Mouse (Mus musculus): Measurements from ENCODE around the gene Patz1.
A peak's percentile ranks its signal among the peaks of the same experiment; 100 is the strongest.

Gene Patz1

GRCm38 (mm10) chr11:3288521-3289301 lies at the start of gene Patz1:
Gene Patz1, plus strand, starts transcription at chr11:3288874.
- peak; percentile 51 for DNase-seq (ENCODE audit: low spot score)

- no peak for DNase-seq (ENCODE audit: low spot score)
Measured at GRCm38 (mm10) chr11:3242395-3242794, 46.3 kb upstream of the Patz1 start.

GRCm38 (mm10) chr11:3243771-3244170 lies 44.9 kb upstream of the Patz1 start:
- DNase-seq (ENCODE audit: low spot score) = no peak

- DNase-seq (ENCODE audit: low spot score) = no peak
Measured at GRCm38 (mm10) chr11:3247387-3247786, 41.3 kb upstream of the Patz1 start.

- DNase-seq (ENCODE audit: low spot score) = no peak
Measured at GRCm38 (mm10) chr11:3259537-3259936, 29.1 kb upstream of the Patz1 start.

- DNase-seq (ENCODE audit: low spot score) = no peak
Measured at GRCm38 (mm10) chr11:3265291-3266078, 23.2 kb upstream of the Patz1 start.

- DNase-seq (ENCODE audit: low spot score) = peak; percentile 90
Measured at GRCm38 (mm10) chr11:3266079-3266685, 22.5 kb upstream of the Patz1 start, which contains the start of gene Drg1. Gene Drg1, minus strand, starts transcription at chr11:3266415.

GRCm38 (mm10) chr11:3267133-3267532 lies 21.5 kb upstream of the Patz1 start:
- DNase-seq (ENCODE audit: low spot score) = no peak

- DNase-seq (ENCODE audit: low spot score) = no peak
Measured at GRCm38 (mm10) chr11:3269241-3269640, 19.4 kb upstream of the Patz1 start.

GRCm38 (mm10) chr11:3278351-3278750 lies 10.3 kb upstream of the Patz1 start:
- DNase-seq (ENCODE audit: low spot score) = no peak

GRCm38 (mm10) chr11:3279729-3280128 lies 8.9 kb upstream of the Patz1 start:
- no peak for DNase-seq (ENCODE audit: low spot score)

- no peak for DNase-seq (ENCODE audit: low spot score)
Measured at GRCm38 (mm10) chr11:3282887-3283286, 5.8 kb upstream of the Patz1 start.

- no peak for DNase-seq (ENCODE audit: low spot score)
Measured at GRCm38 (mm10) chr11:3283645-3284044, 5.0 kb upstream of the Patz1 start.

- no peak for DNase-seq (ENCODE audit: low spot score)
Measured at GRCm38 (mm10) chr11:3285940-3286339, 2.7 kb upstream of the Patz1 start.

- no peak for DNase-seq (ENCODE audit: low spot score)
Measured at GRCm38 (mm10) chr11:3287131-3287530, 1.5 kb upstream of the Patz1 start.

GRCm38 (mm10) chr11:3287921-3288320 lies 753 bp upstream of the Patz1 start:
- no peak for DNase-seq (ENCODE audit: low spot score)

GRCm38 (mm10) chr11:3289302-3289802 lies 678 bp downstream of the Patz1 start:
- no peak for DNase-seq (ENCODE audit: low spot score)

GRCm38 (mm10) chr11:3289803-3290639 lies 1.3 kb downstream of the Patz1 start:
- DNase-seq (ENCODE audit: low spot score) = peak; percentile 81

- peak; percentile 50 for DNase-seq (ENCODE audit: low spot score)
Measured at GRCm38 (mm10) chr11:3290640-3291310, 2.1 kb downstream of the Patz1 start.

- DNase-seq (ENCODE audit: low spot score) = peak; percentile 40
Measured at GRCm38 (mm10) chr11:3291311-3292061, 2.8 kb downstream of the Patz1 start.
